In the genomic region with DNA sequence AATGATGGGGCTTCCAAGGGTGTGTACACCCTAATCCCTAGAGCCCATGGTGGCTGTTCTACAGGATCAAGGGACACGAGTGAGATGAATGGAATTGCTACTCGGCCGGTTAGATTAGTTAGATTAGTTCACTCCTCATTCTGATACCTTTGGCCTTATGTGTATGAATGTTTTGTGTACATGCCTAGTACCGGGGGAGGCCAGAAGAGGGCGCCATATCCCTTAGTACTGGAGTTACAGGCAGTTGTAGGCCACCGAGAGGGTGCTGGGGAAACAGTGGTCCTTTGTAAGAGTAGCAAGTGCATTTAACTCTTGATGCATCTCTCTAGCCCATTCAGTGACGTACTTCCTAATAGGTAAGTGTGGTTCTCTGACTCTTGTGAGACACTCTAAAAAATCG, we compare ENCODE assay signal across 12 mouse cellular contexts. TPM values are rescaled to one million over a fixed set of nuclear protein-coding genes. Genes with fewer than 3 reads are reported as not detected.
A peak's percentile ranks its signal among the peaks of the same experiment; 100 is the strongest.
DNase-seq lines count a peak whose midpoint lies in the region; ATAC-seq and TF ChIP-seq lines count a peak whose summit lies in the region.
"Had no signal": no experiment of that assay in that cellular context is flagged by ENCODE, and none has a peak within 500 bp of the region (broad histone marks: within the 10 kb centered on the region; RNA-seq: fewer than 3 reads in every experiment).

No protein-coding gene starts in this region.

- no peaks in the 10 kb centered on the region for H3K36me3 ChIP-seq in hindbrain, embryonic 11.5 days (ENCODE audit: control insufficient read depth, insufficient read depth, low read length)
- no peaks in the 10 kb centered on the region for H3K36me3 ChIP-seq in hindbrain, embryonic 14.5 days (replicated peaks; ENCODE audit: control insufficient read depth, insufficient read depth)
- H3K36me3 ChIP-seq in thymus, adult 2 months (ENCODE audit: control insufficient read depth, insufficient read depth, low read length): no peaks in the 10 kb centered on the region
- H3K36me3 ChIP-seq: liver, embryonic 13.5 days had no signal

- H3K9ac ChIP-seq in hindbrain, embryonic 11.5 days (ENCODE audit: low read depth, low read length): no peak overlapping the region
- no peak overlapping the region for H3K9ac ChIP-seq in hindbrain, embryonic 14.5 days
- H3K9ac ChIP-seq: liver, embryonic 13.5 days had no signal

- no peaks in the 10 kb centered on the region for H3K27me3 ChIP-seq in hindbrain, embryonic 11.5 days (ENCODE audit: control insufficient read depth, insufficient read depth, low read length)
- H3K27me3 ChIP-seq in hindbrain, embryonic 14.5 days (ENCODE audit: control insufficient read depth, insufficient read depth, low read length): no peaks in the 10 kb centered on the region
- H3K27me3 ChIP-seq in thymus, adult 2 months (ENCODE audit: control insufficient read depth, insufficient read depth, low read length): no peaks in the 10 kb centered on the region; the same call in 1 of the 2 replicates

- H3K4me3 ChIP-seq in hindbrain, embryonic 11.5 days (ENCODE audit: low read depth, low read length): no peak overlapping the region
- no peak overlapping the region for H3K4me3 ChIP-seq in hindbrain, embryonic 14.5 days (replicated peaks; ENCODE audit: low read length)
- no peak overlapping the region for H3K4me3 ChIP-seq in thymus, adult 2 months (ENCODE audit: control insufficient read depth, insufficient read depth, low read length)
- H3K4me3 ChIP-seq: liver, embryonic 13.5 days; myocyte had no signal

- TF ChIP-seq CTCF in thymus, adult 2 months (IDR thresholded peaks at IDR 0.05; ENCODE audit: borderline replicate concordance, control insufficient read depth, extremely low read depth, insufficient read depth, low read length, poor library complexity): no peak

- no peak overlapping the region for H3K27ac ChIP-seq in hindbrain, embryonic 11.5 days (ENCODE audit: low read depth, low read length)
- no peak overlapping the region for H3K27ac ChIP-seq in hindbrain, embryonic 14.5 days
- no peak overlapping the region for H3K27ac ChIP-seq in thymus, adult 2 months (ENCODE audit: control insufficient read depth, insufficient read depth, low read length)
- H3K27ac ChIP-seq: liver, embryonic 13.5 days had no signal

- H3K9me3 ChIP-seq in hindbrain, embryonic 11.5 days (ENCODE audit: control insufficient read depth, low read length): no peaks in the 10 kb centered on the region
- no peaks in the 10 kb centered on the region for H3K9me3 ChIP-seq in hindbrain, embryonic 14.5 days (ENCODE audit: control insufficient read depth, low read length)
- H3K9me3 ChIP-seq: liver, embryonic 13.5 days had no signal

- ATAC-seq in hindbrain, embryonic 11.5 days (ENCODE audit: low FRiP score): no peak
- no peak for ATAC-seq in hindbrain, embryonic 14.5 days (ENCODE audit: low FRiP score)
- ATAC-seq in activated CD4-positive, CD25-positive, alpha-beta regulatory T cell, adult 4 months: no peak
- ATAC-seq: inflammation-experienced regulatory T-cells, adult 6 months had no signal

- peak; percentile 35 for DNase-seq in hindbrain, embryonic 11.5 days (ENCODE audit: low spot score)
- DNase-seq in hindbrain, embryonic 14.5 days (ENCODE audit: low spot score): no peak
- DNase-seq in thymus, adult 2 months: peak; percentile 61
- no peak for DNase-seq in thymus, adult 18-20 months
- DNase-seq in induced T-regulatory cell, adult 2 months (ENCODE audit: low read depth): peak; percentile 37
- DNase-seq in natural killer cell, adult 2 months (ENCODE audit: low spot score in 2 of 2): no peak
- no peak for DNase-seq in cerebellum, adult 8-10 months
- DNase-seq: gastrocnemius, postnatal 14 days; liver, embryonic 13.5 days had no signal

- 0 out of 2 replicates have a peak, but pooled peaks cover 2% of the 10 kb centered on the region for H3K4me1 ChIP-seq in hindbrain, embryonic 11.5 days (replicated peaks; ENCODE audit: control insufficient read depth, insufficient read depth, low read length)
- H3K4me1 ChIP-seq in hindbrain, embryonic 14.5 days (replicated peaks; ENCODE audit: control insufficient read depth, insufficient read depth, low read length): peaks cover 16% of the 10 kb centered on the region
- no peaks in the 10 kb centered on the region for H3K4me1 ChIP-seq in thymus, adult 2 months (replicated peaks; ENCODE audit: control insufficient read depth, insufficient read depth, low read length)
- H3K4me1 ChIP-seq: liver, embryonic 13.5 days had no signal

- H3K4me2 ChIP-seq in hindbrain, embryonic 11.5 days (replicated peaks; ENCODE audit: low read depth, low read length): no peak overlapping the region
- H3K4me2 ChIP-seq in hindbrain, embryonic 14.5 days (replicated peaks): no peak overlapping the region
- H3K4me2 ChIP-seq: liver, embryonic 13.5 days had no signal

- no peak for TF ChIP-seq POLR2A in thymus, adult 2 months (IDR thresholded peaks at IDR 0.05; ENCODE audit: control insufficient read depth, extremely low read depth, insufficient read depth, low read length, poor library complexity)

- WGBS in hindbrain, embryonic 11.5 days: 76% methylated on average over 8 of the region's 8 CpGs
- WGBS in hindbrain, embryonic 14.5 days: 75% methylated on average over 8 of the region's 8 CpGs
- 72% methylated on average over 8 of the region's 8 CpGs for WGBS in thymus, adult 2 months

RNA-seq across cellular contexts. Expression of gene Cacng4, which starts 14.2 kb away (rescaled TPM):
- polyA plus RNA-seq in hindbrain, embryonic 11.5 days (2014; fragmentation: Nextera tagmentation; extraction: Ambion mirVana): 28.6 and 30.7 TPM in 2 replicates
- 58.2 and 63.1 TPM in 2 replicates for polyA plus RNA-seq in hindbrain, embryonic 14.5 days (2014; fragmentation: Nextera tagmentation; extraction: Ambion mirVana)
- 4.8 and 9.0 TPM in 2 replicates for polyA plus RNA-seq in thymus, adult 2 months (2012; rRNA removed)
- not detected for polyA plus RNA-seq in activated CD4-positive, CD25-positive, alpha-beta regulatory T cell, adult 4 months (2017; shearing (Covaris generic))
- polyA plus RNA-seq: inflammation-experienced regulatory T-cells, adult 6 months had no signal

Comparison
In these comparisons a context has a peak if more than half of its experiments do, and no peak if none do; other contexts are left out.
1. DNase-seq: peak in hindbrain, embryonic 11.5 days (single experiment), thymus, adult 2 months (single experiment) and induced T-regulatory cell, adult 2 months (single experiment); none in hindbrain, embryonic 14.5 days (single experiment), thymus, adult 18-20 months (0 of 2), natural killer cell, adult 2 months (0 of 2) and cerebellum, adult 8-10 months (single experiment).